Comparison of ENCODE assay signal across 22 mouse cellular contexts in the genomic region with DNA sequence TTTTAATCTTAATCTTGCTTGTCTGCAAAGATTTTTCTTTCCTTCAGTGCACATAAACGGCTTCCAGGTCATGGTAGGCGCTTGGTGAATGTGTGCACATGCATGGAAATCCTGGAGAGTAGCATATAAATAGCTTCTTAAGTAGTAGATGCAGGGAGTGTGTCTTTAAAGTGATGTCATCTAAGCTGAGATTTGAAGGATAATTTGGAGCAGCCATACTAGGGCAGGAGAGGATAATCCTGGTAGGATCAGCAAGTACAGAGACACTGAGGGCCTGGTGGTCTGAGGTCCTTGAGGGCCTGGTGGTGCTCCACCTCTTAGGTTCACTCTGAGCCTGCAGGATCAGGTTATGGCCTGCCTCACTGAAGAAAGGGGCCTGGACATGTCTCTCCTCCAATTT. TPM values are rescaled to one million over a fixed set of nuclear protein-coding genes. Genes with fewer than 3 reads are reported as not detected.
DNase-seq lines count a peak whose midpoint lies in the region; ATAC-seq lines count a peak whose summit lies in the region.
"Had no signal": no experiment of that assay in that cellular context is flagged by ENCODE, and none has a peak within 500 bp of the region (broad histone marks: within the 10 kb centered on the region; RNA-seq: fewer than 3 reads in every experiment).

No protein-coding gene starts in this region.

- H3K27ac ChIP-seq in liver, embryonic 12.5 days, result no peak overlapping the region

- no peak overlapping the region for H3K4me2 ChIP-seq in liver, embryonic 12.5 days

- no peak overlapping the region for H3K9ac ChIP-seq in liver, embryonic 12.5 days

- intact Hi-C loops in left cerebral cortex, postnatal 14 days (cut with DNase I), result no loop called here

- H3K4me1 ChIP-seq in liver, embryonic 12.5 days, result peaks cover 60% of the 10 kb centered on the region

- no peak overlapping the region for H3K4me3 ChIP-seq in liver, embryonic 12.5 days

- H3K27me3 ChIP-seq in liver, embryonic 12.5 days (replicated peaks), result no peaks in the 10 kb centered on the region
- H3K27me3 ChIP-seq: CH12.LX, Patski had no signal

- peaks cover 85% of the 10 kb centered on the region for H3K36me3 ChIP-seq in liver, embryonic 12.5 days

- 72% methylated on average over 2 of the region's 2 CpGs for WGBS in liver, embryonic 12.5 days (ENCODE audit: insufficient replicate concordance)

- no peak for ATAC-seq in liver, embryonic 12.5 days
- ATAC-seq: activated CD4-positive, CD25-positive, alpha-beta regulatory T cell, adult 4 months; CD4-positive, CD25-positive, alpha-beta regulatory T cell, adult 4 months; Patski had no signal

- no peaks in the 10 kb centered on the region for H3K9me3 ChIP-seq in liver, embryonic 12.5 days (replicated peaks)
- H3K9me3 ChIP-seq: G1E had no signal

- DNase-seq in retina, adult 2 months (ENCODE audit: low read depth, low spot score), result peak; percentile 75
- no peak for DNase-seq in retina, embryonic 14.5 days (ENCODE audit: low spot score)
- DNase-seq in retina, postnatal 1 day, result peak; percentile 76
- DNase-seq in retina, postnatal 7 days (ENCODE audit: low read depth, low spot score), result peak; percentile 65
- DNase-seq in left cerebral cortex, postnatal 14 days (ENCODE audit: low spot score in 2 of 2), result no peak
- DNase-seq: adrenal gland, adult 2 months; adrenal gland, adult 8-10 months; adrenal gland, postnatal 10 days; adrenal gland, postnatal 14 days; adrenal gland, postnatal 25 days; adrenal gland, postnatal 36 days; B cell, adult 2 months; cerebellum, adult 11 months; cerebellum, adult 11-12 months; cerebellum, adult 18-20 months had no signal

RNA-seq across cellular contexts. Expression of a gene that starts 5.8 kb away (rescaled TPM):
- total RNA-seq in left cerebral cortex, postnatal 14 days (2021), result 100 to 1,000 TPM; 138 to 142 TPM
- polyA plus RNA-seq in liver, embryonic 12.5 days (2016; fragmentation: Nextera tagmentation; extraction: Ambion mirVana), result 110 TPM in 2 replicates

RNA-seq across cellular contexts. Expression of a gene that starts 44.6 kb away (rescaled TPM):
- 10 to 100 TPM; 35.5 to 38.2 TPM for total RNA-seq in left cerebral cortex, postnatal 14 days (2021)
- polyA plus RNA-seq in liver, embryonic 12.5 days (2016; fragmentation: Nextera tagmentation; extraction: Ambion mirVana), result 0.66 and 0.73 TPM in 2 replicates
- total RNA-seq: CH12.LX, MEL had no signal

Comparison
In these comparisons a context has a peak if more than half of its experiments do, and no peak if none do; other contexts are left out.
1. DNase-seq: peak in retina, adult 2 months (single experiment), retina, postnatal 1 day (single experiment) and retina, postnatal 7 days (single experiment); none in retina, embryonic 14.5 days (single experiment) and left cerebral cortex, postnatal 14 days (0 of 2).